Mouse (Mus musculus) cortical plate, adult 2 months (tissue): ENCODE measurements around the gene Filip1l.

Experiments used
- CTCF ChIP-seq: fragments of 200-500 bp; IDR thresholded peaks from 2 replicates; pipeline ENCODE4 v1.5.1; 2011; ENCODE audit warnings: mild to moderate bottlenecking, control low read depth, low read length; ENCODE audit not compliant: insufficient read depth; ENCODE audit errors: extremely low read depth
- POLR2A ChIP-seq: fragments of 200-500 bp; IDR thresholded peaks from 2 replicates; pipeline ENCODE4 v1.6.1; 2011; ENCODE audit warnings: mild to moderate bottlenecking, low read length, control low read depth; ENCODE audit not compliant: insufficient read depth; ENCODE audit errors: extremely low read depth

- TF ChIP-seq POLR2A (no peak), CTCF (no peak)
Measured at GRCm38 (mm10) chr16:57526893-57527292, 174.0 kb downstream of the Filip1l start.
